Mouse (Mus musculus) layer of hippocampus, adult 18-20 months (tissue): ENCODE results near the gene Iqsec3. TPM values are rescaled to one million over a fixed set of nuclear protein-coding genes. Genes with fewer than 3 reads are reported as not detected.
A peak's percentile ranks its signal among the peaks of the same experiment; 100 is the strongest.

Source experiments
- DNase-seq, 2 experiments: peaks; one replicate each; pipeline ENCODE4 v3.0.0; 2022; ENCODE audit warnings: low spot score in 2 of 2
- microRNA-seq, 2 experiments: library from miRNA; unstranded; fragments of <30 nt; microRNA quantifications; one replicate each; pipeline ENCODE4 v1.2.0; 2021
- total RNA-seq, 2 experiments: library from RNA; stranded (reverse); gene quantifications; 2 replicates each; pipeline ENCODE4 v1.2.3; 2021

Gene Iqsec3
- total RNA-seq, 2 experiments from 2014 or later = 132 to 138 TPM

DNA sequence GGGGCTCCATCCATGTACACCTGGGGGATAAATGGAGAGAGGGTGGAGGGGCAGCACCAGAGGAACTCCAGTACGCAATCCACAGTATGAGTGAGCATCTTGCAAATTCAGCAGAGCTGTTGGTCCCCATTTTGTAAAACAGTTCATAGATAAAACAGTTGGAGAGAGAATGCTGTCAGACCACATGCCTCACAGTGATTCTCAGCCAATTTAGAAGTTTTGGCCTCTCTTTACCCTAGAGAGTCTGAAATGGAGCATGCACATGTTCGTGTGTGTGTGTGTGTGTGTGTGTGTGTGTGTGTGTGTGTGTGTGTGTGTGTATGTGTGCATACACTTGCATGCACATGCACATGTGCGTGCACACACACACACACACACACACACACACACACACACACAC lies 148.2 kb downstream of the Iqsec3 start:
- DNase-seq = peak in 1 of 2 experiments; percentile 23

Small RNA genes lying within 50 kb of the gene (microRNA-seq; reads per million reads assigned to microRNA genes)
- gene Gm24855 = 0 reads per million in 2 experiments

Other genes starting within 250 kb of the Iqsec3 start
- gene Usp18, start 227.8 kb downstream of the Iqsec3 start, total RNA-seq = under 1 TPM; 0.30 to 0.64 TPM
- 10 to 100 TPM in 1 of 2 experiments, 1 to 10 TPM in 1; 8.9 to 11.6 TPM for gene Slc6a13, start 173.5 kb downstream of the Iqsec3 start, total RNA-seq
- gene Slc6a12, start 130.6 kb downstream of the Iqsec3 start, total RNA-seq = 1 to 10 TPM; 2.2 to 2.3 TPM
- gene A2m, start 161.7 kb upstream of the Iqsec3 start, total RNA-seq = 1 to 10 TPM; 2.6 to 3.5 TPM